Mouse (Mus musculus) myocyte (in vitro differentiated cells): ENCODE results near the gene Dact2. TPM values are rescaled to one million over a fixed set of nuclear protein-coding genes. Genes with fewer than 3 reads are reported as not detected.

Source experiments
- H3K27me3 ChIP-seq: one replicate; pipeline ENCODE4 v1.6.1; 2011; ENCODE audit not compliant: control insufficient read depth, insufficient read depth, insufficient read length
- H3K36me3 ChIP-seq: one replicate; pipeline ENCODE4 v1.6.1; 2011; ENCODE audit not compliant: control insufficient read depth, insufficient read depth
- H3K4me2 ChIP-seq: one replicate; pipeline ENCODE4 v1.6.1; 2011; ENCODE audit warnings: low read depth, control low read depth
- H3K4me3 ChIP-seq: one replicate; pipeline ENCODE4 v1.5.1; 2011; ENCODE audit warnings: mild to moderate bottlenecking, control low read depth, moderate library complexity
- H3K79me2 ChIP-seq: one replicate; pipeline ENCODE4 v1.6.1; 2011; ENCODE audit not compliant: control insufficient read depth, insufficient read depth
- H3ac ChIP-seq: one replicate; pipeline ENCODE4 v1.6.1; 2011; ENCODE audit not compliant: control insufficient read depth, insufficient read length
- CEBPB ChIP-seq: IDR thresholded peaks from 2 replicates; pipeline ENCODE4 v1.6.1; 2011; ENCODE audit warnings: mild to moderate bottlenecking, moderate library complexity; ENCODE audit not compliant: poor library complexity, insufficient read depth, severe bottlenecking
- E2F4 ChIP-seq: IDR thresholded peaks from one replicate; pipeline ENCODE4 v1.6.1; 2011; ENCODE audit warnings: mild to moderate bottlenecking, control low read depth, moderate library complexity; ENCODE audit not compliant: insufficient read depth
- MAX ChIP-seq: IDR thresholded peaks from one replicate; pipeline ENCODE4 v1.6.1; 2011; ENCODE audit warnings: low read depth, mild to moderate bottlenecking, control low read depth
- MYOD1 ChIP-seq, 3 experiments: IDR thresholded peaks; one replicate each; pipeline ENCODE4 v1.6.1; 2011; ENCODE audit warnings: control low read depth in 2 of 3, low read depth in 2 of 3, mild to moderate bottlenecking in 2 of 3, moderate library complexity in 1 of 3; ENCODE audit not compliant: insufficient read length in 2 of 3, control insufficient read depth in 1 of 3
- MYOG ChIP-seq, 3 experiments: IDR thresholded peaks; one replicate each; pipeline ENCODE4 v1.6.1; 2011; ENCODE audit warnings: control low read depth in 2 of 3, low read depth in 2 of 3, mild to moderate bottlenecking in 2 of 3; ENCODE audit not compliant: insufficient read length in 2 of 3, control insufficient read depth in 1 of 3, insufficient read depth in 1 of 3
- POLR2A ChIP-seq: IDR thresholded peaks from one replicate; pipeline ENCODE4 v1.6.1; 2011; ENCODE audit warnings: low read depth, mild to moderate bottlenecking, control low read depth, moderate library complexity; ENCODE audit not compliant: insufficient read length
- POLR2AphosphoS2 ChIP-seq: IDR thresholded peaks from one replicate; pipeline ENCODE4 v1.6.1; 2011; ENCODE audit warnings: low read depth, control low read depth; ENCODE audit not compliant: insufficient read length
- REST ChIP-seq: IDR thresholded peaks from one replicate; pipeline ENCODE4 v1.6.1; 2011; ENCODE audit warnings: mild to moderate bottlenecking, control low read depth, moderate library complexity; ENCODE audit not compliant: insufficient read depth, insufficient read length
- SRF ChIP-seq: IDR thresholded peaks from one replicate; pipeline ENCODE4 v1.6.1; 2011; ENCODE audit warnings: low read depth; ENCODE audit not compliant: control insufficient read depth, insufficient read length
- TCF12 ChIP-seq: IDR thresholded peaks from one replicate; pipeline ENCODE4 v1.6.1; 2011; ENCODE audit warnings: mild to moderate bottlenecking, control low read depth; ENCODE audit not compliant: poor library complexity, insufficient read depth, severe bottlenecking
- TCF3 ChIP-seq: IDR thresholded peaks from one replicate; pipeline ENCODE4 v1.6.1; 2011; ENCODE audit warnings: low read depth, control low read depth; ENCODE audit not compliant: insufficient read length
- USF1 ChIP-seq: IDR thresholded peaks from one replicate; pipeline ENCODE4 v1.6.1; 2011; ENCODE audit warnings: low read depth, mild to moderate bottlenecking, control low read depth, moderate library complexity
- polyA plus RNA-seq: library from polyadenylated mRNA; unstranded; fragments of >200 nt; fragmentation: generic; extraction: Trizol; gene quantifications from one replicate; pipeline ENCODE4 v1.2.1, GENCODE M21; 2012; ENCODE audit warnings: missing spikeins

Dact2 gene
- polyA plus RNA-seq, 1 experiment: 0.95 TPM

DNA sequence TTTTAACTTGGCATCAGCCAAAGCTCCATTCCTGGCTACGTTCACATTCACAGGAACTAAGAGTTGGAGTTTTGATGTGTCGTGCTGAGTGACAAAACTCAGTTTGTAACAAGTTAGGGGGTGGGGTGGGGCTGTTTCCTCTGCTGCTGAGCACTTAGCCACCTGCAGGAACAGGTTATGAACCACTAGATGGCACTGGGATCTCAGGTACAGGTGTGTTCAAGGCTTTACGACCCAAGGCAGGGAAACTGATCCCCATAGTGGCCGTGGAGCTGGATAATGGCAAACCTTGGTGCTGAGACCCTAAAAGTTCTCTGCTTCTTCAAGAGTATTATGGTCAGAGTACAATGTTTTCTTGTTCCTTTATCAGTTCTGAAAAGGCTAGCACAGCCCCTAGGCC lies 29.6 kb upstream of the Dact2 start:
- Histone ChIP-seq H3ac (no peak overlapping the region), H3K79me2 (no peaks in the 10 kb centered on the region), H3K4me2 (no peak overlapping the region), H3K4me3 (no peak overlapping the region), H3K27me3 (no peaks in the 10 kb centered on the region), H3K36me3 (no peaks in the 10 kb centered on the region)
- TF ChIP-seq TCF3: no peak
- no peak for TF ChIP-seq CEBPB
- no peak for TF ChIP-seq POLR2A
- TF ChIP-seq SRF: no peak
- no peak for TF ChIP-seq MYOG (IDR thresholded peaks at IDR 0.05; ENCODE audit: control insufficient read depth in 1 of 3, insufficient read depth in 1 of 3, insufficient read length in 2 of 3, low read depth in 2 of 3)
- TF ChIP-seq USF1: no peak
- TF ChIP-seq POLR2AphosphoS2: no peak
- no peak for TF ChIP-seq MYOD1 (IDR thresholded peaks at IDR 0.05; ENCODE audit: control insufficient read depth in 1 of 3, insufficient read length in 2 of 3, low read depth in 2 of 3)
- TF ChIP-seq REST: no peak
- no peak for TF ChIP-seq MAX
- TF ChIP-seq E2F4: no peak
- TF ChIP-seq TCF12: no peak

- Histone ChIP-seq H3K36me3 (no peaks in the 10 kb centered on the region), H3K4me3 (no peak overlapping the region), H3K27me3 (no peaks in the 10 kb centered on the region), H3K4me2 (no peak overlapping the region), H3ac (no peak overlapping the region), H3K79me2 (no peaks in the 10 kb centered on the region)
- TF ChIP-seq E2F4 (no peak), MYOD1 (IDR thresholded peaks at IDR 0.05; ENCODE audit: control insufficient read depth in 1 of 3, insufficient read length in 2 of 3, low read depth in 2 of 3) (no peak), REST (no peak), TCF3 (no peak), MAX (no peak), SRF (no peak), MYOG (IDR thresholded peaks at IDR 0.05; ENCODE audit: control insufficient read depth in 1 of 3, insufficient read depth in 1 of 3, insufficient read length in 2 of 3, low read depth in 2 of 3) (no peak), USF1 (no peak), POLR2A (no peak), TCF12 (no peak), CEBPB (no peak), POLR2AphosphoS2 (no peak)
These were observed 28.5 kb upstream of the Dact2 start for GRCm38 (mm10) chr17:14232629-14233028.

DNA sequence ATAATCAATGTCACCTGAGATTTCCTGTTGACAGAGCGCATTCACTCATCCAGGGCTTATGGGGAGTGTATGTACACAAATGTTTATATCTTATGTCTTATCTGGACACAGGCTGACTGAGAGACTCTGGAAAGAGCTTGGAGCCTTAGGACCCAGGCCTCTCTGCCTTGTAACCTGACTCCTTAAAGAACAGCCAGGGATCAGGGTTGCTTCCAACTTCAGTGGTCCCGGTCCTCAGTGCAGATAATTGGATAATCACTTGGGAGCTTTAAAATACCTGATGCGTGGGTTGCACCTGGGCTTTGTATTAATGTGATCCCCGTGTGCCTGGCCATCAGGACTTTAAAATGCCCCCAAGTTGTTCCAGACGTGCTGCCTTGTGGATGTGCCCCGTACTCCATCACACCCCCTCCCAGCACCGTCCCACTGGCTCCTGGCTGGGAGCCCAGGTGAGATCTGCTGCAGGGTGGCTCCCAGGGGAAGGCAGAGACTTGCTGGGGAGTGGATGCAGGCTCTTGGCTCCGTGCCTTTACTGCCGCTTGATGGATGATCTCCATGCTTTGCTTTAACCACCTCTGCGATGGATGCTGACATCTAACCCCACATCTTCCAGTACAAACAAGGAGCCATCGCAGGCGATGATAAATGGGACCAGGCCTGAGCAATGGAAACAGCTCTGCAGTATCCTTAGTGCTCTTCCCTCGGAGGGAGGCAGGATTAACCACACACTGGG lies 26.8 kb upstream of the Dact2 start:
- Histone ChIP-seq H3K27me3 (no peaks in the 10 kb centered on the region), H3K79me2 (no peaks in the 10 kb centered on the region), H3K36me3 (no peaks in the 10 kb centered on the region), H3K4me2 (no peak overlapping the region), H3K4me3 (no peak overlapping the region), H3ac (no peak overlapping the region)
- TF ChIP-seq MYOG (IDR thresholded peaks at IDR 0.05; ENCODE audit: control insufficient read depth in 1 of 3, insufficient read depth in 1 of 3, insufficient read length in 2 of 3, low read depth in 2 of 3): no peak
- TF ChIP-seq SRF: no peak
- no peak for TF ChIP-seq E2F4
- TF ChIP-seq POLR2A: no peak
- no peak for TF ChIP-seq USF1
- TF ChIP-seq MAX: no peak
- no peak for TF ChIP-seq CEBPB
- TF ChIP-seq TCF12: no peak
- no peak for TF ChIP-seq POLR2AphosphoS2
- TF ChIP-seq REST: no peak
- no peak for TF ChIP-seq MYOD1 (IDR thresholded peaks at IDR 0.05; ENCODE audit: control insufficient read depth in 1 of 3, insufficient read length in 2 of 3, low read depth in 2 of 3)
- no peak for TF ChIP-seq TCF3

DNA sequence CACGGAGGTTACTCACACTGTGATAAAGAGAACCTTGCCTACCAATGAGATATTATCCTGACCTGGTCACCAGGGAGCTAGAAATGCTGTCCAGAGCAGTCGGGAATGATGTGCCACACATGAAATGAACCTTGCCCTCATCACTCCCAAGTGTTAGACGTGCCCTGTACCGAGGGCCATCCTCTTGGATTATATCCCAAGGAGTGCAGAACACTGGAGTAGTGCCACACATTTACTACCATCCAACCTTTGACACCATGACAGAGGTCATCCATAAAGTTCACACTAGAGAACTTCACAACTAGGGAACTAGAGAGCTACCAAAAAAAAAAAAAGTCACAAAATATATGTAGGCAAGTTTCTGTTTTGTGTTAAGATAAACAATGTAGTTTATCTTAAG lies 24.3 kb upstream of the Dact2 start:
- Histone ChIP-seq H3K4me2 (no peak overlapping the region), H3ac (no peak overlapping the region), H3K79me2 (no peaks in the 10 kb centered on the region), H3K36me3 (no peaks in the 10 kb centered on the region), H3K27me3 (no peaks in the 10 kb centered on the region), H3K4me3 (no peak overlapping the region)
- TF ChIP-seq SRF (no peak), E2F4 (no peak), TCF3 (no peak), REST (no peak), MAX (no peak), POLR2A (no peak), TCF12 (no peak), USF1 (no peak)

GRCm38 (mm10) chr17:14227601-14228000 lies 23.5 kb upstream of the Dact2 start:
- H3K4me3 ChIP-seq: no peak overlapping the region
- no peaks in the 10 kb centered on the region for H3K79me2 ChIP-seq
- H3K36me3 ChIP-seq: no peaks in the 10 kb centered on the region
- TF ChIP-seq MYOG (IDR thresholded peaks at IDR 0.05; ENCODE audit: control insufficient read depth in 1 of 3, insufficient read depth in 1 of 3, insufficient read length in 2 of 3, low read depth in 2 of 3): peak in 2 of 3 experiments; percentile 59 to 61
- peak in 1 of 3 experiments; percentile 53 for TF ChIP-seq MYOD1 (IDR thresholded peaks at IDR 0.05; ENCODE audit: control insufficient read depth in 1 of 3, insufficient read length in 2 of 3, low read depth in 2 of 3)
- TF ChIP-seq TCF3: no peak
- no peak for TF ChIP-seq CEBPB
- TF ChIP-seq TCF12: no peak
- no peak for TF ChIP-seq POLR2A
- H3ac ChIP-seq: no peak overlapping the region
- peak overlapping the region; percentile 33 for H3K4me2 ChIP-seq
- no peaks in the 10 kb centered on the region for H3K27me3 ChIP-seq
